Mouse (Mus musculus) heart, postnatal 0 days (tissue): ENCODE measurements around the gene Sec16b.

Experiments
- CTCF ChIP-seq: IDR thresholded peaks from 2 replicates; pipeline ENCODE4 v1.5.1; 2016; ENCODE audit warnings: antibody characterized with exemption, control low read depth, low read depth
- EP300 ChIP-seq: IDR thresholded peaks from 2 replicates; pipeline ENCODE4 v1.6.1; 2016; ENCODE audit warnings: antibody characterized with exemption, low read depth

GRCm38 (mm10) chr1:157503071-157503470, 3.5 kb upstream of the Sec16b start:
- TF ChIP-seq CTCF = no peak
- no peak for TF ChIP-seq EP300
